Mouse (Mus musculus) thymus, adult 2 months (tissue): Measurements from ENCODE around the gene Tacc3.

Experiments used
- CTCF ChIP-seq: fragments of 200-500 bp; IDR thresholded peaks from 2 replicates; pipeline ENCODE4 v1.5.1; 2012; ENCODE audit warnings: mild to moderate bottlenecking, control low read depth, low read length, moderate library complexity, borderline replicate concordance; ENCODE audit not compliant: control insufficient read depth, poor library complexity, insufficient read depth; ENCODE audit errors: extremely low read depth
- POLR2A ChIP-seq: fragments of 200-500 bp; IDR thresholded peaks from 2 replicates; pipeline ENCODE4 v1.6.1; 2012; ENCODE audit warnings: mild to moderate bottlenecking, low read length, control low read depth, moderate library complexity; ENCODE audit not compliant: control insufficient read depth, poor library complexity, insufficient read depth; ENCODE audit errors: extremely low read depth

GRCm38 (mm10) chr5:33705612-33706349 is 47.9 kb downstream of the Tacc3 start:
- TF ChIP-seq CTCF (no peak), POLR2A (no peak)
